Mouse (Mus musculus): ENCODE measurements around the gene Slf2.

Gene Slf2

DNA sequence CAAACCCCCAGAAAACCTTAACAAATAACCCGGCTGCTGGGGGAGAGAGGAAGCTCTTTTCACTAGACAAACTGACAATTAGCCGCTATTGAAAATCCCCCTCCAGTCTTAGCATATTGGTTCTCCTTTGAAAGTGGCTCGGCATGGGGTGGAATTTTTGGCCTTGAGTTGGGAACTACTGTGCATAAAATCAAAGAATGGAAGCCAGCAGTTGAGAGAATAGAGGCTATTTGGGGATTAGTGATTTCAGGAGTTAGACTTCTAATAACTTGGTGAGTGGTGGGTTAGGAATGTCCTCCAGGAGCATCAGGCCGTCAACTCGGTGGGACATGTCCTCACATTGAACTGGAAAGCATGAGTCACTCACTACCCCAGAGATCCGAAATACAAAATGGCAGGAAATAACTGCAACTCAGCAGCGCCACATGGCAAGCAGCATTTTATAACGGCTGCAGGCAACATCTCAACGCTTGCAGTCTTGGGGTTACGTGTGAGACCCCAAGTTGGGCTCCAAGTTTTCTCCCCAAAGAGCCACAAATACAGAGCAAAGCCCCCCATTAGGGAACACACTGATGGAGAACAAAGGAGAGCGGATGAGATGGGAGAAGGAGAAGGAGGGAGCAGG lies 22.0 kb upstream of the Slf2 start:
- DNase-seq: no peak

DNA sequence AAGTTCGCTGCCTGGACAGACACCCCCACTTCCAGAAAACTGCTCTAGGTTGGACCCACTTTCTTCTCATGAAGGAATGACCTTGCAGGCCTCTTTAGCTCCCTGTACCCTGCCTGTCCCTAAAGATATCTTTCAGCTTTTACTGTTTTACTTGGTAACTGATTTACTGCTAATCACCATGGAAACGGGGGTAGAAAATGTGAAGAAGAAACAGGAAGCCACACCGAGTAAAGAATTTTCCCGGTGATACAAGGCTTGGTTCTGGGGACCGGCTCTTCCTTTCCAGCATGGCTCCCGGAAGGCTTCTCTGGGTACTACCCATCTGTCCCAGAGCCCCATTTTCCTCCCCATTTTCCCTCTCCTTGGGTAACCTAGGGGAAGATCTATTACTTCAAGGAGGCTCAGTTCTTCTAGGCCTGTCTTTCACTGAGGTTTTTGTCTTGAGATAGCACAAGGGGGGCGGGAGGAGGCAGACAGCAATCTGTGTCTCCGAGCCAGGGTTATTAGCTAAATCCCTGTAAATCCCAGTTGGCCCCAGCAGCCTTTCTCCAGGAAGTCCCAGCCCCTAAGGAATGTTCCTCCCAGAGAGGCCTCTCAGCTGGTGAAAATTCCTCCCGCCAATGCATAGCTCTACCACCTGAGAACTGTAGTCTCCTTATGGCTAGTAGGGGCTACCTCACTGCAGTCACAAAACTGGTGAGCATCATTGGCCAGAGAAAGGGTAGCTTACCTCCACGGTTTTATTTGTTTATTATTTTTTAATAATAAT lies 16.3 kb upstream of the Slf2 start:
- DNase-seq: no peak

DNA sequence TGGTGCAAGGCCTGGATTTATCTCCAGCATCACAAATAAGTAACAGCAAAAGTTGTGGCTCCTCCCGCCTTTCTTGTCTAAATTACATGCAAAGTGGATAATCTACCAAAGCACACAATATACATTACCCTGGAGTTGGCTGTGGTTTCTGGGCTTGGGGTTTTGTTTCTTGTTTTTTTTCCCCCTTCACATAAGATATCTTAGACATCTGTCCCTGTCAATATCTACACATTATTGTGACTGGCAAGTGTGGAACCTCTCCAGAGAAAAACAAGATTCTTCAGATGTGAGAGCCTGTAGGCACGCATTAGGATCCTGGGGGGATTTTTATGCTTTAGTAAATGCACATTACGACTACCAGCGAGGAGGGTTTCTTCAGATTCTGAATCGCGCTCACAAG lies 12.8 kb upstream of the Slf2 start:
- no peak for DNase-seq

DNA sequence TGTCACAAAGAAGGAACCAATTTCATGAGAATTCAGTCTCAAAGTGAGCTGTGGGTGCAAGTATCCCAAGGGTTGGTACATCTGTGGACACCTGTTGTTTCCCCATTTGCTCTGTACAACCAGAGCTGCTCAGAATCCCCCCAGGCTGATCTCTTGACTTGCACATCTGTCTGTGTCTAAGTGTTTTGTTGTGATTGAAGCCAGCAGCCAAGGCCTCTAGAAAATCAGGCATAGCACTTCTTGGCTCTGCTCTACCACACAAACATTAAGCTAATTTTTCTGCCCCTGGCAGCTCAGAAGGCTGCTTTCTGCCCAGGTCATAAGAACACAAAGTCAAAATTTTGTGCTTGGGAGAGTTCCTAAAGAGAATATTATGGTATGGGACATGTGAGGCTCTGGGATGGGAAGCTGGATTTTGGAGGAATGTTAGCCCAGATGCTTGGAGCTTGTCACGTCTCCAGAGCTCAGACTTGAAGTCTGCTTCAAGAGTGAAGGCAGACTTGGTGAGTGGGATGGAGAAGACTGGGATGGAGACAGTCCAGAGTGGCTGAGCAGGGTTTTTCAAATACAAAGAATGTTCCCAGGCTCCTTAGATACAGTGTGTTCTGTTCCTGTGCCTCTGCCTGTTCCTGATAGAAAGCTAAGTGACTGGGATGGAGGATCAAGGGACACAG lies 9.3 kb upstream of the Slf2 start:
- no peak for DNase-seq

DNA sequence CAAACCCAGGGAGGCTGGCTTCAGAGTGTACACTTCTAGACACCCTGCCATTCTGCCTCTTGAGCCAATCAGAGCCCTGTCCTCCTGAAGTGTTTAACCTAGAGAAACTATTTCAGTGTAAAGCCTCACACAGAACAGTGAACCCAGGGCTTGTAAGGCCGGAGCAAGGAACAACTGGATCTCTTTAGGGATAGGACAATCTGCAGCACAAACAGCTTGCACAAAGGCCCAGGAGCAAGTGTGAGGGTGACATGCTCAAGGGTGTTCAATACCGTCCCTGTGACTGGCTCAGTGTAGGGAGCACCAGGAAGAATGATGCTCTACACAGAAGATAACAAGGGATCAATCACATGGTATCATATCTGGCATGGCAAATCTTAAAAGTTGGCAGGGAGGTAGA lies 8.4 kb upstream of the Slf2 start:
- DNase-seq: no peak

DNA sequence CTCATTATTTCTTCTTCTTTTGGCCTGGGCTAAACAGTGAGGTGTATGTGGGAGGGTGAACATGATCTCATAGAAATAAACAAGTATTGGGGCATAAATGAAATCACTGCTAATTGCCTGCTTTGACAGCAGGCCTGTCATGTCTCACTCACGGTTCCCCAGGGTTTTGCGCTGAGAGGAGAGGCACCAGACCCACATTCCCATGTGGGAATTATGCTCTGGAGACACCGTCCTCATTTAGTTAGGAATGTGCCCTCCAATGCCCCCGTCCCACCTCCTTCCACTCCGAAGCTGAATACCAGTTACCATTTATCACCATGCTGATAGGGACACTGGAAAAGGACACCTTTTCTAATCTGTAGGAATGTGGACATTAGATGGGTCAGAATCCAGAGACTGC lies 6.3 kb upstream of the Slf2 start:
- no peak for DNase-seq

DNA sequence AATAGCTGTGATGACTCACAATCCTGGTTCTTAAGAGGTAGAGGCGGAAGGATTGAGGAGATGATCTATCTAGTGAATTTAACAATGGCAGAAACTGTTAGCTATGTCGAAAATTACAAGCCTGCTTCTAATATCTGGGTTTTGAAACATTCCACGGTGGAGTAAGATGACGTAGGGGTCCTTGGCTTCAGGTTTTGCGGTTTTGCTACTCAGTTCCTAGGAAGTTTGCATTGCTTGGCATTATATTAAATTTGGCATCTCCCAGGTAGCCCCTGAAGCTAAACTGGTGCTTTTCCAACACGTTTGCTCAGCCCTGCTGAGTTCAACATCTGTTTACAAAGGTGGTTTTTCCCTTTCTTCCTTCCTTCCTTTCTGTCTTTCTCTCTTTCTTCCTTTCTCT lies 4.2 kb upstream of the Slf2 start:
- no peak for DNase-seq

DNA sequence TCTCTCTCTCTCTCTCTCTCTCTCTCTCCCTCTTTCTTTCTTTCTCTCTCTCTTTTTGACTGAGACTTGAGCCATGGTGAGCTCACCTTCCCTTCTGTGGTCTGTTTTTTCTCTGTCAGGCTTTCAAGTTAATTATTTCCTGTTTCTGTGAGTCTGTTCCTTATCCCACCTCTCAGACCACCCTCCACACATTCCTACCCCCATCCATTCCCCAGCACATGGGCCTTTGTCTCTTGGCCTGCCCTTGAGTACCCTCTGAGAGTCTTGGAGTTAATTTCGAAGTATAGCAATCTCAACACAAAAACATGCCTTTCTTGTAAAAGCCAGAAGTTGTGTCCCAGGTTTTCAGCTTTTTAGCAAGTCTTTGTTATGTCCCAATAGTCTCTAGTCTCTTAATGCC lies 3.7 kb upstream of the Slf2 start:
- DNase-seq: no peak

DNA sequence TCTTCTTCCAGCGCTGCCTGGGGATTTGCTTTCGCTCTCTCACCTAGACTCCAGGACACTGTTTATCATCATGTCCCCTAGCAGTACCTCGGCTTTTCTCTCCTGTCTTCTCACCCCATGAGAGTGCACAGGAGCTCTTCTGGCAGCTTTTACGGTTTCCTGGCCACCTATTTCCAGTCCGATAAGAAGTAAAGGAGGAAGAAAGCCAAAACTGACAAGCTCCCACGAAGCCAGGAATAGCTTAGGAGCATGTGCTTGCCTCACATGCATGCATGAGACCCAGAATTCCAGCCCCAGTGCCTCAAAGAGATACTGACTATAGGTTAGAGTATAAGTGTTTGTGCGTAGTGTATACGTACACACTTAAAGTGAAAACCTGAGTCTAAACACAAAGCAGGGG lies 2.8 kb upstream of the Slf2 start:
- no peak for DNase-seq

DNA sequence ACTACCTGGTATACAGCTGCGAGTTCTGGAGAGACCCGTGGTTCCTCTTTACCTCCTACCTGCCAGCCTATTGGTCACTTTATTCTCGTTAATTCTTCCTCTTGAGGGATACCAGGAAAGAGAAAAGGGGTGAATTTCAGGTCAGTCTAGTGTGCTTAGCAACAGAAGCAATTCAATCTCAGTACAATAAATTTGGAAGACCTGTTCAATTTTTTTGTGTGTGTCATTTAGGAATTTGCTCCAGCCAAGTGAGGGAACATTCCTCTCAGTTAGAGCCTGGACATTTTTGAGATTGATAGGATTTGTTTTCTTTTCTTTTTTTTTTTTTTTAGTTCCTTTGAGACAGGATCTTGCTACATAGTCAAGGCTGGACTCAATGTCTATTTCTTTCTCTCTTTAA lies 1.7 kb upstream of the Slf2 start:
- DNase-seq: no peak

DNA sequence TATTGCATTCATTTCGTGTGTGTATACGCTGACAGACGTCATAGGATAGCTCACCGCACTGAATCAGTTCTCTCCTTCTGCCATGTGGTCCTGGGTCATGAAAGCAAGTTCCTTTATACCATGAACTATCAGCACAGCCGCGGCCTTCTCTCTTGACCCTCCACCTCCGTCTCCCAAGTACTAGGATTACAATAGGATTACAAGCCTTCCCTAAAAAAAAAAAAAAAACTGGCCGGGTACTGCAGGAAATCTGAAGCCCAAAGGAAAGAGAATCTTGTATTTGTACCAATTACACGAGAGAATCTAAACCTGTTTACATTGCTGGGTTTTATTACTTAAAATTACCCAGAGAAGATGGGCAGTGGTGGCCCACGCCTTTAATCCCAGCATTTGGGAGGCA lies 1.3 kb upstream of the Slf2 start:
- no peak for DNase-seq

DNA sequence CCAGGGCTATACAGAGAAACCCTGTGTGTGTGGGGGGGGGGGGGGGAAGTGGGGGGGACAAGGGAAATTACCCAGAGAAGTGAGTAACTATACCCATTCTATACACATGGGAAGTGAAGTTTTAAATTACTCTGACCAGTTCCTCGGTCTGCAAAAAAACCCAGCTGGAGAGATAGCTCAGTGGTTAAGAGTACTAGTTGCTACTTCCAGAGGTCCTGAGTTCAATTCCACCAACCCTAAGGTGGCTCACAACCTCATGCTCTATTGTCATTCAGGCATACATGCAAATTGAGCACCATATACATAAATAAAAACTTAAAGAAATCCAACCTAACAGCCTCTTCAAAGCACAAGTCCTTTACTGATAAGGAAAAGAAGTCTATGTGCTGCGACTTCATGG lies 829 bp upstream of the Slf2 start:
- DNase-seq: no peak

DNA sequence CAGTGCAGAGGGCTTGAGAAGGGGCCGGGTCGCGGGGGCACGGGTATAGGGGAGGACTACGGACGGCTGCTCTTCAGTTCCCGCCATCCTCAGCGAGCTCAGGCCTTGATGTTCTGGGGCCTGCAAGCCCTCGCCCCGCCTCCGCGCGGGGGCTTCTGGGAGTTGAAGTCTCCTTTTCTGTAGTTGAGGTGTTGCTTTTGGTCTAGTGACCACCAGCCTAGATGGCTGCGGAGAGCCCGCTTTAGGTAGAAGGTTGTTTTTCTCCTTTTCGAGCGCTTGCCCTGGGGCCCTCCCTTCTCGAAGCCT lies 456 bp downstream of the Slf2 start:
- peak; percentile 89 to 90 for DNase-seq

DNA sequence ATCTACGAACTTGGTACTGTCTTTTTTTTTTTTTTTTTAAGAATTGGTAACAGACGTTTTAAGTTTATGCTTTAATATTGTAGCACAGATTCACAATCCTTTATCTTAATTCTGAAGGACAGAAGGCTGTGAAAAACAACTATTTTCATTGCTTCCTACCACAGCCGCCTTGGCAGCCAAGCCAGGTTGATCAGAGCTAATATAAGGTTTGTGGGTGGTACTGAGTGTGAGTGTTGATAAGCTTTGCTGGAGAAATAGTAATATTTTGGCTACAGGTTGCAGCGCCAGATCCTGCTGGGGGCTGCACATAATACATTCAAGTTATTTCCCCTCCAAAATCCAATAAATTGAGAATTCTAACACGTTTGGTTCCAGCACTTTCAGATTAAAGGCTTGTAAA lies 1.1 kb downstream of the Slf2 start:
- DNase-seq: no peak

DNA sequence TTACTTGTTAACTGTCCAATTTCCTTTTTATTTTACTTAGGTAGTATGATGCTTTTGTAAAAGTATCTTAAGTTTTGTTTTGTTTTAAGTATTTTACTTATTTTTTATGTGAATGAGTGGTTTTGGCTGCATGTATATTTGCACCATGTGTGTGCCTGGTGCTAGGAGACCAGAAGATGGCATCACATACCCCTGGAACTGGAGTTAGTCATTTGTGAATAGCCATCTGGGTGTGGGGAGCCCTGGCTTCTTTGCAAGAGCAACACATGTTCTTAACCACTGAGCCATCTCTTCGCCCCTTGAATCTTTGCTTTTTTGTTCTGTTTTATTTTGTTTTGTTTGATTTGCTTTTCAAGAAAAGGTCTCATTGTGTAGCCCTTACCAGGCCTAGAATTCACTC lies 2.2 kb downstream of the Slf2 start:
- DNase-seq: no peak

DNA sequence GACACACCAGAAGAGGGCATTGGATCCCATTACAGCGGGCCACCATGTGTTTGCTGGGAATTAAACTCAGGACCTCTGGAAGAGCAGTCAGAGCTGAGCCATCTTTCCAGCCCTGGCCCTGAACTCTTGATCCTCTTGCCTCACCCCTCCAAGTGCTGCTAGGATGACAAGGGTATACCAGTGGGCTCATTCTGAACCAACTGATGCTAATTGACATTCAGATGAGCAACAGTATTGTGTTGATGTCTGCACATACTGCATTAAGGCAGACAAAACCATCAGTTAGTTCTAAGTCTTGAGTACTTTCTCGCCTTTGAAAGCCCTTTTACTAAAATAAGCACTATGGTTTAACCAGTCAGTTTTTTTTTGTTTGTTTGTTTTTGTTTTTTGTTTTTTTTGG lies 28.7 kb downstream of the Slf2 start:
- DNase-seq: no peak

DNA sequence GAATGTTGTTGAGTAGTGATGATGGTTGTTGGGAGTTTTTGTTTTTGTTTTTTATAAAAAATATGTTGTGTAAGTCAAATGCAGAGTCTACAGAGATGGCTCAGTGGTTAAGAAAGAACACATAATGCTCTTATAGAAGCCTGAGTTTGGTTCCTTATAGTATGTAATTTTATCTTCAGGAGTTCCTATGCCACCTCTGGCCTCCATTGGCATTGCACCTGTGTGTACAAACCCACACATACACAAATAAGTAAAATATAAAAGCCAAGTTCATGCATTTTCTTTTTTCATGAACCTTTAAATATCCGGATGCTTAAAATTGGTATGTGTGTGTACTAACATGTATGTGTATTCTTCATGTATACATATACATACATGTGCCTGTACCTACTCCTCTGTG lies 35.0 kb downstream of the Slf2 start:
- DNase-seq: no peak

DNA sequence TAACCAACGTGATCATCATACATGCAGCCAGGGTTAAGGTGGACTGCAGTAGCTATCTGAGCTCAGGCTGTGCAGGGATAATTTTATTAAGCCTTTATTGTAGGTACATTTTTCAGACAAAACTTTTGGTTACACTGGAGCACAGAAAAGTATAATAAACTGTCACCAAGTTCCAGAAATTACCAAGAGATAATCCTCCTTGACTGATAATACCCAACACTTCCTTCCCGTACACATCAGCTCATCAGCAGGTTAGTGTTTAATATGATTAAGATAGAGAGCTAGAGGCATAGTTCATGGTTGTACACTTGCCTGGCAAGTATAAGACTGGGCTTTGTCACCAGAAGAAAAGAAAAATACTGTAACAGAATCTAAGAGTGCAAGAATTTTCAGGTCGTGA lies 37.4 kb downstream of the Slf2 start:
- no peak for DNase-seq

DNA sequence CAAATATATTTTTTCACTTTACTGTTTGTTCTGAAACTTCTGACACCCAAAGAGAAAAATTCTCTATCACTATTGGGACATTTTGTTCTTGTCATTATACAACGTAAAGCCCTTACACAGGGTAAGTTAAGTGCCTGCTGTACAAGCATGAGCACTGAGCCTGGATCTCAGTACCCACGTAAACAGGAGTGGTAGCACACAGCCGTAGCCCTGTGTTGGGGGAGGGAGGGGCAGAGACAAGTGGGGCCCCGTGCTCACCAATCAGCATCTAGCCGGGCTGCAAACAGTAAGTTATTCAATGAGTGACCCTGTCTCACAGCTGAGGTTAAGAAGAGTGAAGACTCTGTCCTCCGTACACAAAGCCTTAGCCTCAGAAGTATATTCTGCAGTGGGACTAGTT lies 45.7 kb downstream of the Slf2 start:
- DNase-seq: no peak

DNA sequence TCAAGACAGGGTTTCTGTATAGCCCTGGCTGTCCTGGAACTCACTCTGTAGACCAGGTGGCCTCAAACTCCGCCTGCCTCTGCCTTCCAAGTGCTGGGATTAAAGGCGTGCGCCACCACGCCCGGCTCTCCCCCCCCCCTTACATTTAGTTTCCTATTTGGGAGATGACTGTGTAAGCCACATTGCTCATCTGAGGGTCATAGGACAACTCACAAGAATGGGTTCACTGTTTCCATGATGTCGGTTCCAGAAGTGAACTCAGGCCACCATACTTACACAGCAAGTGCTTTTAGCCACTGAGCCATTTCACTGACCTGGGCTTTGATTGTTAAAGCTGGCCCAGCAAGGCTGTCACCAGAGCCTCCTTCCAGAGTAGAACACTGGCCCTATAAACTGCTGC lies 46.2 kb downstream of the Slf2 start:
- no peak for DNase-seq

DNA sequence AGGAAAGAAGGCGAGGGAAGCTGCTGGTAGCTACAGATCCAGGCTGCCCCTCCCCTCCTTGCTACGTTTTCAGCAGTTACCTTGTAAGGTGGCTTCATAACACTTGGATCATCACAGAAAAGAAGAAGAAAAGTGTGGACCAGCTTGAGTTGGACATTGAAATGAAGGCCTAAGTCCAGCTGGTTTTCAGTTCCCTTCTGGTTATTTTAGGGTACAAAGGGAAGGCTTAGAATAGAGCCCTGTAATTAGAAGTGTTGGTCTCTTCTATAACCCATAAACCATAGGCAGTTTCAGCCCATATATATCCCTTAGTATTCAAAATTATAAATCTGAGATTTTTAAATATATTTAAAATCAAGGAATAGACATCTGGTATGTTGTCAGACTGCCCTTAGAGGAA lies 49.8 kb downstream of the Slf2 start:
- DNase-seq: no peak

DNA sequence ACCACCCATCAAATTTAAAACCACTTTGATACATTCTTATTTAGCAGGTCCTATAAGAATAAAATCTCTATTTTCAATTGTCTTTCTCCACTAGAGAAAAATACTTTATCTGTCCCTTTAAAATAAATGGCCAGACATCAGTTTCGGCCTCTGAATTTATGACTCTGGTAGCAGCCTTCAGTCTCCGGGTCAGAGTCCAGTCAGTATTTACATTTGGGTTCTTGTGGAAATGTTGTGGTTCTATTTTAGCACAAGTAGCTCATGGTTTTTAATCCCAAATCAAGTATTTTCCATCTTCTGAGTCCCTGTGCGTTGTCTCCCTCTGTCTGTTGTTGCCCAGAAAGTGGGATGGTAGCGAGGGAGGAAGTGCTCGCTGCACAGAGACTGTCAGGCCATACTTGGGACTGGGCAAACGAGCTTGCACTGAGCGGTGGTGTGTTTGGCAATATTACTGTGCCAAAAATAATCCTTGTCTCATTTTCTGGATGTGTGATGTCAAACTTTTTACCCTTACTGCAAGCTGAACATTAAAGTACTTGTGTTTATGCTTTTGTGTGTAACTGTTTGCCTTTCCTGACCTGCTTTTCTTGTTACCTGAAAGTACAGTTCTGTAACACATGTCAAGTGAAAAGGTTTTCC lies 51.6 kb downstream of the Slf2 start:
- no peak for DNase-seq

DNA sequence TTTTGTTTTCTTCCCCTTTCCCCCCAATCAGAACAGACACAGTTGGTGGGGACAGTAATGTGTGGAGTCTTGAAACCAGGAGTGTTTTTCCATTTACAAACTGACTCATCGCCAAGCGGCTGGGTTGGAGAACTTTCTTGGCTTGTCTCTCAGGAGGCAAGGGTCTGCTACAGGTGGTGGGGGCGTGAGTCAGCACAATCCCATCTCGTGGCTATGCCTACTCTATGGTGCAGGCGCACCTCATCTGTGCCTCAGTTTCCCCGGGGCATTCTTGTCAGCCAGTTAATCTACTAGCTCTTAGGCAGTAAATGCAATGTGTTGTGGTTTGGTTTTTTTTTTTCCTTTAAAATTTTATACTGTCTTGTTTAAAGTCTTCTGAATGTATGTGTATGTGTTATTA lies 52.4 kb downstream of the Slf2 start:
- no peak for DNase-seq

DNA sequence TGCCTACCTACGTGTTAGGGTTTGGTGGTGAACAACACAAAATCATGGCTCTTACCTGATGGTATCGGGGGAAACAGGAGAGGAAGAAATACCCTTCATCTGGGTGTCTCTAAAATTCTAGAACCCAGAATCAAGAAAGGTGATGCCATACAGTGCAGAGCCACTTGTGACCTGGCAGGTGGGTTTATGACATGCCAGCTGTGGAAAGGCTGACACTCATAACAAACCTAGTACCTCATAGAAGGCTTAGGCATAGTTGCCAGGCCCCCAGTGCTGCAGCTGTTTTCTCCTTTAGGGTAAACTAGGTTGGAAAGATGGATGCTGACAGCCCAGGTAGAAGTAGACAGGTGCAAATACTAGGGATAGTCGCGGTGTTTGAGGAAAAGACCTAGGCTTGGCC lies 53.5 kb downstream of the Slf2 start:
- DNase-seq: no peak

Measured in lung, postnatal 4 days (tissue).